Comparison of ENCODE assay signal across 9 mouse cellular contexts in genomic region chr5:5343267-5343666, GRCm38 (mm10).
DNase-seq lines count a peak whose midpoint lies in the region; ATAC-seq and TF ChIP-seq lines count a peak whose summit lies in the region.
"Had no signal": no experiment of that assay in that cellular context is flagged by ENCODE, and none has a peak within 500 bp of the region (broad histone marks: within the 10 kb centered on the region; RNA-seq: fewer than 3 reads in every experiment).

No protein-coding gene starts in this region.

- no peaks in the 10 kb centered on the region for H3K27me3 ChIP-seq in intestine, embryonic 14.5 days (replicated peaks; ENCODE audit: control insufficient read depth, insufficient read depth, low read length)
- H3K27me3 ChIP-seq in intestine, postnatal 0 days (replicated peaks; ENCODE audit: control insufficient read depth, insufficient read depth, low read length): no peaks in the 10 kb centered on the region
- no peaks in the 10 kb centered on the region for H3K27me3 ChIP-seq in forebrain, embryonic 11.5 days (ENCODE audit: control insufficient read depth, insufficient read depth, low read length)
- H3K27me3 ChIP-seq: CH12.LX had no signal

- no peak overlapping the region for H3K9ac ChIP-seq in intestine, embryonic 14.5 days (ENCODE audit: low read length)
- no peak overlapping the region for H3K9ac ChIP-seq in intestine, postnatal 0 days (ENCODE audit: low read depth, low read length)
- no peak overlapping the region for H3K9ac ChIP-seq in forebrain, embryonic 11.5 days (ENCODE audit: low read length)

- peaks cover 26% of the 10 kb centered on the region for H3K4me1 ChIP-seq in intestine, embryonic 14.5 days (replicated peaks; ENCODE audit: control insufficient read depth, insufficient read depth, low read length)
- no peaks in the 10 kb centered on the region for H3K4me1 ChIP-seq in intestine, postnatal 0 days (replicated peaks; ENCODE audit: control insufficient read depth, insufficient read depth, low read length)
- H3K4me1 ChIP-seq in forebrain, embryonic 11.5 days (replicated peaks; ENCODE audit: control insufficient read depth, insufficient read depth, low read length): peaks cover 15% of the 10 kb centered on the region

- H3K9me3 ChIP-seq in intestine, embryonic 14.5 days (ENCODE audit: control insufficient read depth, low read length): no peaks in the 10 kb centered on the region
- no peaks in the 10 kb centered on the region for H3K9me3 ChIP-seq in intestine, postnatal 0 days (ENCODE audit: control insufficient read depth)
- H3K9me3 ChIP-seq in forebrain, embryonic 11.5 days (ENCODE audit: control insufficient read depth, low read length): no peaks in the 10 kb centered on the region

- ATAC-seq in intestine, embryonic 14.5 days (replicated peaks; ENCODE audit: low FRiP score, low TSS enrichment, low read depth): peak; percentile 69; the same call in 1 of the 2 replicates
- ATAC-seq in intestine, postnatal 0 days: no peak
- ATAC-seq in forebrain, embryonic 11.5 days (replicated peaks; ENCODE audit: low FRiP score): peak; percentile 82
- no peak for ATAC-seq in inflammation-experienced regulatory T-cells, adult 6 months

- H3K27ac ChIP-seq in intestine, embryonic 14.5 days (ENCODE audit: low read depth): peak overlapping the region; percentile 70
- H3K27ac ChIP-seq in intestine, postnatal 0 days (ENCODE audit: low read depth, low read length): no peak overlapping the region
- peak overlapping the region; percentile 67; the same call in 1 of the 2 replicates for H3K27ac ChIP-seq in forebrain, embryonic 11.5 days (ENCODE audit: low read depth, low read length)

- no peak for TF ChIP-seq CTCF in intestine, postnatal 0 days (IDR thresholded peaks at IDR 0.05; ENCODE audit: low read depth)

- 39% methylated on average over 2 of the region's 2 CpGs for WGBS in intestine, embryonic 14.5 days
- 53% methylated on average over 2 of the region's 2 CpGs for WGBS in intestine, postnatal 0 days
- WGBS in forebrain, embryonic 11.5 days: 72% methylated on average over 2 of the region's 2 CpGs

- no peaks in the 10 kb centered on the region for H3K36me3 ChIP-seq in intestine, embryonic 14.5 days (ENCODE audit: control insufficient read depth, insufficient read depth, low read length)
- H3K36me3 ChIP-seq in intestine, postnatal 0 days (ENCODE audit: control insufficient read depth, insufficient read depth): no peaks in the 10 kb centered on the region
- H3K36me3 ChIP-seq in forebrain, embryonic 11.5 days (ENCODE audit: control insufficient read depth, insufficient read depth, low read length): no peaks in the 10 kb centered on the region

- H3K4me3 ChIP-seq in intestine, embryonic 14.5 days (ENCODE audit: low read depth, low read length): no peak overlapping the region
- H3K4me3 ChIP-seq in intestine, postnatal 0 days (ENCODE audit: low read depth, low read length): no peak overlapping the region
- H3K4me3 ChIP-seq in forebrain, embryonic 11.5 days (ENCODE audit: low read depth, low read length): no peak overlapping the region

- peak overlapping the region; percentile 16; the same call in 1 of the 2 replicates for H3K4me2 ChIP-seq in intestine, embryonic 14.5 days (ENCODE audit: low read length)
- H3K4me2 ChIP-seq in intestine, postnatal 0 days (replicated peaks; ENCODE audit: low read depth): no peak overlapping the region
- H3K4me2 ChIP-seq in forebrain, embryonic 11.5 days (ENCODE audit: low read depth, low read length, severe bottlenecking): no peak overlapping the region

- intact Hi-C loops in heart, postnatal 10 days (cut with DNase I): loop anchor here (2.0 kb wide), 1 partner anchor 36 kb away; no protein-coding TSS in a partner anchor

- no peak for DNase-seq in intestine, embryonic 14.5 days (ENCODE audit: low spot score)
- DNase-seq in forebrain, embryonic 11.5 days (ENCODE audit: low spot score): peak; percentile 58
- DNase-seq in heart, postnatal 10 days: peak; percentile 74
- peak; percentile 53 for DNase-seq in lung, postnatal 10 days
- no peak for DNase-seq in spleen, adult 18-20 months
- DNase-seq in ovary, postnatal 36 days (ENCODE audit: low spot score): no peak

Comparison
In these comparisons a context has a peak if more than half of its experiments do, and no peak if none do; other contexts are left out.
1. ATAC-seq: peak in intestine, embryonic 14.5 days (single experiment) and forebrain, embryonic 11.5 days (single experiment); none in intestine, postnatal 0 days (single experiment) and inflammation-experienced regulatory T-cells, adult 6 months (single experiment).
2. DNase-seq: peak in forebrain, embryonic 11.5 days (single experiment), heart, postnatal 10 days (2 of 2) and lung, postnatal 10 days (single experiment); none in intestine, embryonic 14.5 days (single experiment), spleen, adult 18-20 months (0 of 2) and ovary, postnatal 36 days (single experiment).